Mouse (Mus musculus) hindbrain, embryonic 14.5 days (tissue): ENCODE results near the gene Foxn4. TPM values are rescaled to one million over a fixed set of nuclear protein-coding genes. Genes with fewer than 3 reads are reported as not detected.

Source experiments
- ATAC-seq: fragments of 200-750 bp; cut with Nextera tagmentation; 2 replicates; pipeline ENCODE4 v1.8.0; 2017; ENCODE audit warnings: moderate number of reproducible peaks, mild to moderate bottlenecking, moderate TSS enrichment, moderate library complexity; ENCODE audit not compliant: low FRiP score
- DNase-seq: peaks from one replicate; pipeline ENCODE4 v3.0.0-alpha.2; 2015; ENCODE audit warnings: low spot score
- H3K27ac ChIP-seq: fragments of 300-500 bp; sonication (generic); 2 replicates; pipeline ENCODE4 v1.5.1; 2014; ENCODE audit warnings: mild to moderate bottlenecking, moderate library complexity
- H3K27me3 ChIP-seq: fragments of 300-500 bp; sonication (generic); 2 replicates; pipeline ENCODE4 v1.6.1; 2014; ENCODE audit warnings: mild to moderate bottlenecking, low read length, mixed read lengths; ENCODE audit not compliant: control insufficient read depth, insufficient read depth
- H3K36me3 ChIP-seq: fragments of 300-500 bp; sonication (generic); replicated peaks from 2 replicates; pipeline ENCODE4 v1.6.1; 2014; ENCODE audit not compliant: control insufficient read depth, insufficient read depth
- H3K4me1 ChIP-seq: fragments of 300-500 bp; sonication (generic); replicated peaks from 2 replicates; pipeline ENCODE4 v1.6.1; 2014; ENCODE audit warnings: antibody characterized with exemption, low read length, mixed read lengths; ENCODE audit not compliant: control insufficient read depth, insufficient read depth
- H3K4me2 ChIP-seq: fragments of 300-500 bp; sonication (generic); replicated peaks from 2 replicates; pipeline ENCODE4 v1.6.1; 2014; ENCODE audit warnings: mild to moderate bottlenecking, moderate library complexity
- H3K4me3 ChIP-seq: fragments of 300-500 bp; sonication (generic); replicated peaks from 2 replicates; pipeline ENCODE4 v1.5.1; 2014; ENCODE audit warnings: mild to moderate bottlenecking, low read length
- H3K9ac ChIP-seq: fragments of 300-500 bp; sonication (generic); 2 replicates; pipeline ENCODE4 v1.6.1; 2014
- H3K9me3 ChIP-seq: fragments of 300-500 bp; sonication (generic); 2 replicates; pipeline ENCODE4 v1.6.1; 2016; ENCODE audit warnings: low read length; ENCODE audit not compliant: control insufficient read depth
- WGBS: fragments of 180-500 bp; shearing (Covaris S2); extraction: QIAGEN DNeasy Blood & Tissue Kit; methylation state at CpG from one replicate; pipeline ENCODE4 v1.1.7; 2014; 5-methylcytosine and 5-hydroxymethylcytosine counted together
- polyA plus RNA-seq: library from polyadenylated mRNA; unstranded; fragments of >200 nt; fragmentation: Nextera tagmentation; extraction: Ambion mirVana; gene quantifications from 2 replicates; pipeline ENCODE4 v1.2.1, GENCODE M21; 2014

Gene Foxn4
- polyA plus RNA-seq, 1 experiment from 2014 or later = 0.24 TPM

DNA sequence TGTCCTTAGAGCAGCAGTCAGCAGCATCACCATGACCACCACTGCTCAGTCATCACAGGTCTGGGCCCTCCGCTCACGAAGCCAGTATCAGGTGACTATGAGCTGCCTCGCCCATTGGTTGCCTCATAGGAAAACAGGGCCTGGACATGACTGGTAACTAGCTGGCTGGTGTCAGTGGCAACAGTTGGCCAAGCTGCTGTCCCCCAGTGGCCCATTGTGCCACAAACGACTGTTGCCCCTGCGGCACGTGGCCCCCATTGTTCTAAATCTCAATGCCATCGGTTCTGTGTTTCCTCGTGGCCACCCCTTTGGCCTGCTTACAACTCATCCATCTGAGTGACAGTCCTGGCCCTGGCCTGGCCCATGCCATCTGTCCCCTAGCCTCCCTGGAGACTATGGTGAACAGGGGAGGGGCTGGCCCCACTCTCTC lies 9.6 kb downstream of the Foxn4 start:
- H3K4me2 ChIP-seq = no peak overlapping the region
- H3K9ac ChIP-seq = no peak overlapping the region
- H3K9me3 ChIP-seq = no peaks in the 10 kb centered on the region
- DNase-seq (peak; percentile 49), ATAC-seq (peak; percentile 81)
- H3K4me1 ChIP-seq = no peaks in the 10 kb centered on the region
- peaks cover 9% of the 10 kb centered on the region for H3K27me3 ChIP-seq
- no peak overlapping the region for H3K4me3 ChIP-seq
- 22% methylated on average over 8 of the region's 8 CpGs for WGBS
- no peak overlapping the region for H3K27ac ChIP-seq
- H3K36me3 ChIP-seq = no peaks in the 10 kb centered on the region

- H3K27ac ChIP-seq = no peak overlapping the region
- DNase-seq (no peak), ATAC-seq (no peak)
- H3K9me3 ChIP-seq = no peaks in the 10 kb centered on the region
- H3K36me3 ChIP-seq = no peaks in the 10 kb centered on the region
- H3K9ac ChIP-seq = no peak overlapping the region
- H3K4me2 ChIP-seq = no peak overlapping the region
- H3K4me3 ChIP-seq = no peak overlapping the region
- H3K4me1 ChIP-seq = no peaks in the 10 kb centered on the region
- H3K27me3 ChIP-seq = no peaks in the 10 kb centered on the region; the same call in 1 of the 2 replicates
These were observed 12.1 kb downstream of the Foxn4 start for GRCm38 (mm10) chr5:114261494-114261893.

DNA sequence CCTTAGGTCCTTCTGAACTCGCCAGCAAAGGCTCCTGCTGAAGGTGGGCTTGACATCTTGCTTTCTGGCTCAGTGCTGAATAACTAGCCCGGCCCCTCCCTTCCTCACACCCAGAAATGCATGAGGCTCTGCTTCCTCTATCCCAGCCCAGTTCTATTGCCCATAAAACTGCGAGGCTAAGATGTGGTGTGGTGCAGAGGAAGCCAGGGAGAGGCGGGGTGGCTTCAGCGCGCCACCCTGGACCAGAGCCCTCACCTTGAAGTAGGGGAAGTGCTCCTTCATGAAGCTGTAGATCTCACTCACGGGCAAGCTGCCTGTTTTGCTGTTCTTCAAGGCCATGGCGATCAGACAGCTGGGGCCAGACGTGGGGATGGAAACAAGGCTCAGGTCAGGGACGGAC lies 14.1 kb downstream of the Foxn4 start:
- H3K9ac ChIP-seq = no peak overlapping the region
- ATAC-seq (no peak), DNase-seq (no peak)
- no peaks in the 10 kb centered on the region for H3K36me3 ChIP-seq
- H3K9me3 ChIP-seq = no peaks in the 10 kb centered on the region
- H3K4me2 ChIP-seq = no peak overlapping the region
- no peaks in the 10 kb centered on the region; the same call in none of the 2 replicates for H3K27me3 ChIP-seq
- H3K4me3 ChIP-seq = no peak overlapping the region
- H3K4me1 ChIP-seq = no peaks in the 10 kb centered on the region
- H3K27ac ChIP-seq = no peak overlapping the region
- WGBS = 84% methylated on average over 10 of the region's 10 CpGs

- Histone ChIP-seq H3K4me2 (peak overlapping the region; percentile 36), H3K4me3 (no peak overlapping the region), H3K27me3 (no peaks in the 10 kb centered on the region; the same call in 1 of the 2 replicates), H3K9me3 (no peaks in the 10 kb centered on the region), H3K9ac (peak overlapping the region; percentile 37; the same call in 1 of the 2 replicates), H3K36me3 (no peaks in the 10 kb centered on the region), H3K4me1 (0 out of 2 replicates have a peak, but pooled peaks cover 4% of the 10 kb centered on the region), H3K27ac (no peak overlapping the region)
- WGBS = 12% methylated on average over 14 of the region's 14 CpGs
- DNase-seq (peak; percentile 87), ATAC-seq (peak; percentile 53; the same call in 1 of the 2 replicates)
These were observed 25.4 kb downstream of the Foxn4 start for GRCm38 (mm10) chr5:114248174-114248589.

GRCm38 (mm10) chr5:114246465-114246864 lies 27.1 kb downstream of the Foxn4 start:
- Histone ChIP-seq H3K4me2 (no peak overlapping the region), H3K9me3 (no peaks in the 10 kb centered on the region), H3K9ac (no peak overlapping the region), H3K27me3 (no peaks in the 10 kb centered on the region), H3K27ac (no peak overlapping the region), H3K4me3 (no peak overlapping the region), H3K36me3 (no peaks in the 10 kb centered on the region), H3K4me1 (0 out of 2 replicates have a peak, but pooled peaks cover 4% of the 10 kb centered on the region)
- ATAC-seq (no peak), DNase-seq (no peak)
- WGBS = 79% methylated on average over 7 of the region's 7 CpGs

DNA sequence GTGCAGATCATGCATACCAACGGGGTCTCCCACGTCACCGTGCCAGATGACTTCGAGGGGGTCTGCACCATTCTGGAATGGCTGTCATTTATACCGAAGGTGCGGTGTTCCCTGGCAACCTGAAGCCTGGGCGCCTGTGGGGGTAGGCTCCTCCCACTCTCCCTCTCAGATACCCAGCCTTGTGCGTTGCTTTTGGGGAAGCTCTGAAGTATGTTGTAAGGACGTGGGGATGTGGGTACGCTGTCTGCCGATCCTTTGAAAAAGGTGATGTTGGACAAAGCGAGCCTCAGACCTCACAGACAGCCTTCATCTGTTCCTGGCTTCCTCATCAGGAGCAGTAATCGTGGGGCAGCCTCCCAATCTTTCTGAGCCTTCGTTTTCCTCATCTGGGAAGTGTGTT lies 33.9 kb downstream of the Foxn4 start:
- no peaks in the 10 kb centered on the region; the same call in 1 of the 2 replicates for H3K27me3 ChIP-seq
- WGBS = 51% methylated on average over 14 of the region's 14 CpGs
- ATAC-seq (no peak), DNase-seq (no peak)
- H3K9me3 ChIP-seq = no peaks in the 10 kb centered on the region
- no peak overlapping the region for H3K4me2 ChIP-seq
- no peaks in the 10 kb centered on the region for H3K36me3 ChIP-seq
- no peaks in the 10 kb centered on the region for H3K4me1 ChIP-seq
- H3K4me3 ChIP-seq = no peak overlapping the region
- H3K9ac ChIP-seq = no peak overlapping the region
- no peak overlapping the region for H3K27ac ChIP-seq

DNA sequence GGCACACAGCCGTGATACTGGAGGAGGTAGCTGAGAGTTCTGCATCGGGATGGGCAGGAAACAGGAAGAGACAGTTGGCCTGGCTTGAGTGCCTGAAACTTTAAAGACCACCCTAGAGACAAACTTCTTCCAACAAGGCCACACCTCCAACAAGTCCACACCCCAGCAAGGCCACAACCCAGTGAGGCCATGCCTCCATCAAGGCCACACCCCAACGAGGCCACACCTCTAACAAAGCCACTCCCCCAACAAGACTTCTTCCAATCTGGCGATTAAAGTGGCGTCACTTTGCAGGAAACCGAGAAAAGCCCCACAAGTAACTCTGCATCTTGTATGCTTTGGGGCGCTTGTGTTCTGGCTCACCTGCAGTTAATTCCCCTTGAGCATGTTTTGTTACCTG lies 34.7 kb downstream of the Foxn4 start:
- Histone ChIP-seq H3K9me3 (no peaks in the 10 kb centered on the region), H3K4me3 (no peak overlapping the region), H3K27me3 (no peaks in the 10 kb centered on the region; the same call in 1 of the 2 replicates), H3K9ac (no peak overlapping the region), H3K4me1 (no peaks in the 10 kb centered on the region), H3K27ac (no peak overlapping the region), H3K36me3 (no peaks in the 10 kb centered on the region), H3K4me2 (no peak overlapping the region)
- DNase-seq (no peak), ATAC-seq (no peak)
- WGBS = 38% methylated on average over 7 of the region's 7 CpGs

DNA sequence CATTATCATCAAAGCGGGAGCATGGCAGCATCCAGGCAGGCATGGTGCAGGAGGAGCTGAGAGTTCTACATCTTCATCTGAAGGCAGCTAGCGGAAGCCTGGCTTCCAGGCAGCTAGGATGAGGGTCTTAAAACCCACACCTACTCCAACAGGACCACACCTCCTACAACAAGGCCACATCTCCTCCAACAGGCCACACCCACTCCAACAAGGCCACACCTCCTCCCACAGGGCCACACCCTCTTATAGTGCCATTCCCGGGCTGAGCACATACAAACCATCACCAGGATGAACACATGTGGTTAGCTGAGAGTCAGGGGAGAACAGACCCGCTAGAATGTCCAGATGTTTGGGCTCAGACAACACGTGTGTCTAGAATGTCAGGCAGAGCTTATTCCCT lies 44.7 kb downstream of the Foxn4 start:
- DNase-seq = no peak
- H3K4me1 ChIP-seq = no peaks in the 10 kb centered on the region
- H3K27ac ChIP-seq = no peak overlapping the region
- no peak overlapping the region for H3K9ac ChIP-seq
- no peak overlapping the region for H3K4me2 ChIP-seq
- 84% methylated on average over 5 of the region's 5 CpGs for WGBS
- H3K4me3 ChIP-seq = no peak overlapping the region
- peaks cover 22% of the 10 kb centered on the region for H3K9me3 ChIP-seq
- no peaks in the 10 kb centered on the region for H3K27me3 ChIP-seq
- ATAC-seq = no peak
- H3K36me3 ChIP-seq = no peaks in the 10 kb centered on the region

- DNase-seq = no peak
- 92% methylated on average over 7 of the region's 7 CpGs for WGBS
These were observed 47.6 kb downstream of the Foxn4 start for GRCm38 (mm10) chr5:114226051-114226450.

DNA sequence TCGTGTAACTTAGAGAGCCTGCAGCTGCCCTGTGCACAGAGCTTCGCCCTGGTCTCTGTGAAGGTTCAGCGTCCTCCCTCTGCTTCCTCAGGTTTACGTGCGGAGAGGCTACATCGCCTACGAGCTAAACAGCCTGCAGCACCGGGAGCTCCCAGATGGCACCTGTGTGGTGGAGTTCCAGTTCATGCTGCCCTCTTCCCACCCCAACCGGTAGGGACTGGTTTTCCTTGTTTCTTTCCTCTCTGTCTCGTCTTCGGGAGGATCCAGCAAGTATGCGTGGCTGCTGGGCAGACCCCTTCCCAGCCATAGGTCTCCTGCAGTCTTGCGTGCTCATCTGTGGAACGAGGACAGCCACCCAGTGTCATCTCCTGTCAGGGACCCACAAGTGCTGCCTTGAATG lies 54.8 kb downstream of the Foxn4 start:
- H3K4me2 ChIP-seq = no peak overlapping the region
- H3K27ac ChIP-seq = no peak overlapping the region
- DNase-seq = no peak
- H3K9me3 ChIP-seq = 0 out of 2 replicates have a peak, but pooled peaks cover 2% of the 10 kb centered on the region
- H3K9ac ChIP-seq = no peak overlapping the region
- H3K4me1 ChIP-seq = no peaks in the 10 kb centered on the region
- H3K4me3 ChIP-seq = no peak overlapping the region
- no peak for ATAC-seq
- 84% methylated on average over 14 of the region's 14 CpGs for WGBS
- no peaks in the 10 kb centered on the region for H3K27me3 ChIP-seq
- no peaks in the 10 kb centered on the region for H3K36me3 ChIP-seq

More at GRCm38 (mm10) chr5:114226051-114226450, 47.6 kb downstream of the Foxn4 start:
- Histone ChIP-seq H3K9ac (no peak overlapping the region), H3K9me3 (peaks cover 26% of the 10 kb centered on the region), H3K27me3 (no peaks in the 10 kb centered on the region), H3K4me1 (no peaks in the 10 kb centered on the region), H3K27ac (no peak overlapping the region), H3K4me2 (no peak overlapping the region), H3K4me3 (no peak overlapping the region), H3K36me3 (no peaks in the 10 kb centered on the region)
- no peak for ATAC-seq
